Mouse (Mus musculus) megakaryocyte, embryonic 14.5 days (primary cell): ENCODE results near the gene Zbtb20.

ENCODE experiments used
- FLI1 ChIP-seq: IDR thresholded peaks from 2 replicates; pipeline ENCODE4 v1.6.1; 2012; ENCODE audit warnings: low read length, inconsistent platforms, mixed read lengths
- GATA1 ChIP-seq: IDR thresholded peaks from 3 replicates; pipeline ENCODE4 v1.6.1; 2012; ENCODE audit warnings: mixed read lengths, low read length, inconsistent platforms, borderline replicate concordance

- TF ChIP-seq GATA1: no peak
- no peak for TF ChIP-seq FLI1
These were observed 524.4 kb downstream of the Zbtb20 start for GRCm38 (mm10) chr16:43400046-43400445.
